Mouse (Mus musculus): ENCODE measurements around the gene Cst6.

DNA sequence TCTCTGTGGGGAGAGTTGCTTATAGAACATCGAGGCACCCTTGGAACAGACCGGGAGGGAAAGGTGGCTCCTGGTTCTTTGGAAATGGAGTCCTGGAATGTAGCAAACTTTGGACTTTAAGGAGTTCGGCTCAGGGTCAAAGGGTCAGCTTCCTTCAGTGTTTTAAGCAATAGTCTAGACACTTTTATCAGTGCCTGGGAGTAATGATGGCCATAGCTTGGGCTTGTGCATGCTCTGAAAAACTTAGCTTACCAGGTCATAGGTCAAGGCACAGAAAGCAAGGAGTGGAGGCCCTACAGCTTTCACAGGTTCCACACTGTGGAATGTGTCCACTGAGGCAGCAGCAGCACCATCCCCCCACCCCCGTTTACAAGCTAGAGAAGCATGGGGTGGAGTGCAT is 25.4 kb upstream of the Cst6 start:
- TF ChIP-seq CTCF (IDR thresholded peaks at IDR 0.05; ENCODE audit: control insufficient read depth, insufficient read depth, low read length) (no peak), POLR2A (IDR thresholded peaks at IDR 0.05; ENCODE audit: borderline replicate concordance, control insufficient read depth, low read depth, low read length) (no peak)

All from bone marrow, adult 2 months (tissue).